Mouse (Mus musculus): ENCODE data around the gene Asic4. TPM values are rescaled to one million over a fixed set of nuclear protein-coding genes. Genes with fewer than 3 reads are reported as not detected.

The Asic4 gene
- polyA plus RNA-seq, 1 experiment from 2014 or later = 0.76 TPM

DNA sequence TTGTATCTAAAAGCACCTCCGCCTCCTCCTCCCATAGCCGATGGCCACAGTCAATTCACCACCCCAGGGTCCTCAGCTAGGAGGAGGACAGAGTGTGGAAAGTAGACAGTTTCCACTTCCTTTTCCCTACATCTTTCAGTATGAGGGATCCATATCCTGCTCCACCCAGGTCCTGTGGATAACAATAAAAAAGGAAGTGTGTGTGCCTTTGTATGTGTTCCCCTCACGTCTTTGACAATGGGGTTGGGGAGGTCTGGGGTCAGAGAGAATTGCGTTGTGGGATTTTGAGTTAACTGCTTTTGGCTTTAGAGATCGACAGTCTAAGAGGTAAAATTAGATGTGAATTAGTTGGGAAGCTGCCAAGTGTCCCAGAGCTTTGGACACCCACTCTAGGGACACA lies 59.9 kb downstream of the Asic4 start:
- DNase-seq (ENCODE audit: low spot score) = no peak
- H3K4me1 ChIP-seq (ENCODE audit: control insufficient read depth, insufficient read depth, low read length) = peaks cover under 1% of the 10 kb centered on the region
- 72% methylated on average over 5 of the region's 5 CpGs for WGBS
- no peaks in the 10 kb centered on the region for H3K36me3 ChIP-seq (ENCODE audit: control insufficient read depth, insufficient read depth, low read length)
- no peak overlapping the region for H3K4me3 ChIP-seq (ENCODE audit: low read depth, low read length)
- no peak overlapping the region for H3K9ac ChIP-seq (ENCODE audit: low read length)
- H3K4me2 ChIP-seq (ENCODE audit: low read length) = no peak overlapping the region
- ATAC-seq = no peak
- H3K9me3 ChIP-seq (replicated peaks; ENCODE audit: control insufficient read depth, low read length) = no peaks in the 10 kb centered on the region
- H3K27ac ChIP-seq (ENCODE audit: low read depth, low read length) = no peak overlapping the region
- 0 out of 2 replicates have a peak, but pooled peaks cover 4% of the 10 kb centered on the region for H3K27me3 ChIP-seq (replicated peaks; ENCODE audit: control insufficient read depth, insufficient read depth, low read length)

DNA sequence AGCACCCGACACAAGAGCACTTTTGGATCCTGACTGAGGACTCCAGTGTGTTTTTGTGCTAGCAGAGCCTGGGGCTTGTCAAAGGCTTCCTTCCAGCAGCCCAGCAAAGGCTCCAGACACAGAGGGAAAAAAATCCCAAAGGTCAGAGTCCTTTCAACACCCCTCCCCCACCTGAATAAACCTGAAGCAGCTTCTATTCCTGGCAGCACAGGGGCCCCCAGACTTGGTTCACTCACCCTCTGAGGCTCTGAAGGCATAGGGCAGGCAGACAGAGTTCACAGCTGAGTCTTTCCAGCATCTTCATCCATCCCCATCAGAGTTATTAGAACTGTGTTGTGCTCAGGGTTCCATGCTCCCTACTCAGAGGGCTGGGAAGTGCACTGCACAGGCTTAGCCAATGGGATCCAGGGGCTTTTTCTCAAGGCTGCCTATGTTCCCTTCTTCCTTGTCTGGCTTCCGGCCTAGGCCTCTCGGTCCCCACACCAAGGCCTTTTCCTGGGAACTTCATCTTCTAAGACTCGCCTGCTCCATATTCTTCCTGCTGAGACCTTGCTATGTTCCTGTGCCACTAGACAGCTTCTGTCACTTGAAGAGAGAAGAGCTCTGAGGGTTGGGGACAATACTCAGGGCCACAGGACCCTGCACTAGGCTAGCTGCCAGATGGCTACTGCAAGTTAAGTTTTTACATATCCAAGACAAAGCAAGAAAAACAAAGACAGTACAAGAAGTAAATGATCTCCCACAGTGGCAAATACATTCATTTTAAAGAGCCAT lies 61.4 kb downstream of the Asic4 start:
- Histone ChIP-seq H3K36me3 (ENCODE audit: control insufficient read depth, insufficient read depth, low read length) (no peaks in the 10 kb centered on the region), H3K4me2 (ENCODE audit: low read length) (no peak overlapping the region), H3K4me1 (ENCODE audit: control insufficient read depth, insufficient read depth, low read length) (no peaks in the 10 kb centered on the region), H3K27ac (ENCODE audit: low read depth, low read length) (no peak overlapping the region), H3K9me3 (replicated peaks; ENCODE audit: control insufficient read depth, low read length) (no peaks in the 10 kb centered on the region), H3K27me3 (replicated peaks; ENCODE audit: control insufficient read depth, insufficient read depth, low read length) (0 out of 2 replicates have a peak, but pooled peaks cover 4% of the 10 kb centered on the region), H3K4me3 (ENCODE audit: low read depth, low read length) (no peak overlapping the region), H3K9ac (ENCODE audit: low read length) (no peak overlapping the region)
- 59% methylated on average over 4 of the region's 4 CpGs for WGBS
- DNase-seq (ENCODE audit: low spot score) (no peak), ATAC-seq (no peak)

GRCm38 (mm10) chr1:75512550-75512949 lies 62.3 kb downstream of the Asic4 start:
- ATAC-seq (no peak), DNase-seq (ENCODE audit: low spot score) (no peak)
- no peak overlapping the region for H3K27ac ChIP-seq (ENCODE audit: low read depth, low read length)
- no peaks in the 10 kb centered on the region for H3K4me1 ChIP-seq (ENCODE audit: control insufficient read depth, insufficient read depth, low read length)
- H3K4me3 ChIP-seq (ENCODE audit: low read depth, low read length) = no peak overlapping the region
- H3K27me3 ChIP-seq (replicated peaks; ENCODE audit: control insufficient read depth, insufficient read depth, low read length) = 0 out of 2 replicates have a peak, but pooled peaks cover 4% of the 10 kb centered on the region
- H3K4me2 ChIP-seq (ENCODE audit: low read length) = no peak overlapping the region
- no peaks in the 10 kb centered on the region for H3K36me3 ChIP-seq (ENCODE audit: control insufficient read depth, insufficient read depth, low read length)
- H3K9me3 ChIP-seq (replicated peaks; ENCODE audit: control insufficient read depth, low read length) = no peaks in the 10 kb centered on the region
- WGBS = 92% methylated on average over 3 of the region's 3 CpGs
- no peak overlapping the region for H3K9ac ChIP-seq (ENCODE audit: low read length)

GRCm38 (mm10) chr1:75516703-75517380 lies 66.6 kb downstream of the Asic4 start:
- 81% methylated on average over 15 of the region's 15 CpGs for WGBS
- no peaks in the 10 kb centered on the region for H3K36me3 ChIP-seq (ENCODE audit: control insufficient read depth, insufficient read depth, low read length)
- ATAC-seq (no peak), DNase-seq (ENCODE audit: low spot score) (no peak)
- no peak overlapping the region for H3K4me3 ChIP-seq (ENCODE audit: low read depth, low read length)
- H3K9me3 ChIP-seq (replicated peaks; ENCODE audit: control insufficient read depth, low read length) = no peaks in the 10 kb centered on the region
- no peaks in the 10 kb centered on the region for H3K4me1 ChIP-seq (ENCODE audit: control insufficient read depth, insufficient read depth, low read length)
- no peak overlapping the region for H3K4me2 ChIP-seq (ENCODE audit: low read length)
- no peaks in the 10 kb centered on the region for H3K27me3 ChIP-seq (replicated peaks; ENCODE audit: control insufficient read depth, insufficient read depth, low read length)
- no peak overlapping the region for H3K27ac ChIP-seq (ENCODE audit: low read depth, low read length)
- H3K9ac ChIP-seq (ENCODE audit: low read length) = no peak overlapping the region

- Histone ChIP-seq H3K9ac (ENCODE audit: low read length) (no peak overlapping the region), H3K9me3 (replicated peaks; ENCODE audit: control insufficient read depth, low read length) (no peaks in the 10 kb centered on the region), H3K36me3 (ENCODE audit: control insufficient read depth, insufficient read depth, low read length) (no peaks in the 10 kb centered on the region), H3K27ac (ENCODE audit: low read depth, low read length) (no peak overlapping the region), H3K4me1 (ENCODE audit: control insufficient read depth, insufficient read depth, low read length) (peaks cover 2% of the 10 kb centered on the region; the same call in 1 of the 2 replicates), H3K4me2 (ENCODE audit: low read length) (no peak overlapping the region), H3K4me3 (ENCODE audit: low read depth, low read length) (no peak overlapping the region), H3K27me3 (replicated peaks; ENCODE audit: control insufficient read depth, insufficient read depth, low read length) (no peaks in the 10 kb centered on the region)
- WGBS = 59% methylated on average over 4 of the region's 4 CpGs
- no peak for DNase-seq (ENCODE audit: low spot score)
- ATAC-seq = no peak
These were observed 67.7 kb downstream of the Asic4 start for GRCm38 (mm10) chr1:75517984-75518383.

GRCm38 (mm10) chr1:75518427-75518826 lies 68.2 kb downstream of the Asic4 start:
- no peak overlapping the region for H3K9ac ChIP-seq (ENCODE audit: low read length)
- no peaks in the 10 kb centered on the region for H3K27me3 ChIP-seq (replicated peaks; ENCODE audit: control insufficient read depth, insufficient read depth, low read length)
- H3K9me3 ChIP-seq (replicated peaks; ENCODE audit: control insufficient read depth, low read length) = no peaks in the 10 kb centered on the region
- H3K36me3 ChIP-seq (ENCODE audit: control insufficient read depth, insufficient read depth, low read length) = no peaks in the 10 kb centered on the region
- 92% methylated on average over 4 of the region's 4 CpGs for WGBS
- no peak for ATAC-seq
- DNase-seq (ENCODE audit: low spot score) = no peak
- H3K4me3 ChIP-seq (ENCODE audit: low read depth, low read length) = no peak overlapping the region
- H3K4me2 ChIP-seq (ENCODE audit: low read length) = no peak overlapping the region
- no peak overlapping the region for H3K27ac ChIP-seq (ENCODE audit: low read depth, low read length)
- H3K4me1 ChIP-seq (ENCODE audit: control insufficient read depth, insufficient read depth, low read length) = peaks cover 2% of the 10 kb centered on the region; the same call in 1 of the 2 replicates

- ATAC-seq = no peak
- H3K4me1 ChIP-seq (ENCODE audit: control insufficient read depth, insufficient read depth, low read length) = peaks cover 2% of the 10 kb centered on the region; the same call in 1 of the 2 replicates
- H3K9me3 ChIP-seq (replicated peaks; ENCODE audit: control insufficient read depth, low read length) = no peaks in the 10 kb centered on the region
- DNase-seq (ENCODE audit: low spot score) = no peak
- no peaks in the 10 kb centered on the region for H3K36me3 ChIP-seq (ENCODE audit: control insufficient read depth, insufficient read depth, low read length)
- H3K9ac ChIP-seq (ENCODE audit: low read length) = no peak overlapping the region
- no peak overlapping the region for H3K27ac ChIP-seq (ENCODE audit: low read depth, low read length)
- 64% methylated on average over 5 of the region's 5 CpGs for WGBS
- H3K4me2 ChIP-seq (ENCODE audit: low read length) = no peak overlapping the region
- H3K4me3 ChIP-seq (ENCODE audit: low read depth, low read length) = no peak overlapping the region
- no peaks in the 10 kb centered on the region for H3K27me3 ChIP-seq (replicated peaks; ENCODE audit: control insufficient read depth, insufficient read depth, low read length)
These were observed 69.3 kb downstream of the Asic4 start for GRCm38 (mm10) chr1:75519576-75519975.

DNA sequence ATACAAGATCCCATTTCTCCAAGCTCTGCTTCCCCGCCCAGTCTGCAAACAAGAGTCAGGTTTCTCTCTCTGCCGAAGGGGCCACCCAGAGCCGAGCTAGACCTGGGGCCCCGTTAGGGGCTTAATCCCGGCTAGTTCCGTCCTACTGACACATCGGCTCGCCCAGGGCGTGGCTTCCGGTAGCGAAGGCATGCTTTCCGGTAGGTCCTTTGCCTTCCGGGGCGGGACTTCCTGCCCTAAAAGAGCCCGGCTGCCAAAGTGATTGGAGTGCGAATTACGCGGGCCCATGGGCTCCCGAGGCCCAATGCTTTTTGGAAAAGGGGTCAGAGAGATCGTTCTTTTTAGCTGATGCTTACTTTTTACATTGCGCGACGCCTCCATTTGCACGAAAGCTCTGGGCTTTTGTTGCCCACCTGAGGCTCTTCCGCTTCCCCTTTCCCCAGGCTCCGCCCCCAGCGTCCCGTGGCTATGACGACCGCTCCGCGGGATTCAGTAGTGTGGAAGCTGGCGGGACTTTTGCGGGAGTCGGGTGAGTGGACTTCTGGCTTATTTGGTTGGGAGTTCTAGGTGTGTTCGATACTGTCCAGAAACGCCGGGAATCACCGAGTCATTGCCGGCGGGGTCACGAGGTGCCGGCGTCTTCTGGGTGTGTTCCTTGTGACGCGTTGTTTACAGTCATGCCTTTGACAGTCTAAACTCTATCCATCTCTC lies 71.2 kb downstream of the Asic4 start, which contains the start of gene Stk11ip:
TSS of gene Stk11ip (plus strand) at position 209 of the 711 bp plus-strand sequence.
- Histone ChIP-seq H3K4me3 (ENCODE audit: low read depth, low read length) (peak within 1 kb of the TSS; percentile 53), H3K9ac (ENCODE audit: low read length) (peak within 1 kb of the TSS; percentile 51), H3K4me2 (ENCODE audit: low read length) (peak within 1 kb of the TSS; percentile 62), H3K9me3 (replicated peaks; ENCODE audit: control insufficient read depth, low read length) (no peaks in the 10 kb centered on the region), H3K36me3 (ENCODE audit: control insufficient read depth, insufficient read depth, low read length) (peaks cover 8% of the 10 kb centered on the region), H3K4me1 (ENCODE audit: control insufficient read depth, insufficient read depth, low read length) (peaks cover 2% of the 10 kb centered on the region; the same call in 1 of the 2 replicates), H3K27me3 (replicated peaks; ENCODE audit: control insufficient read depth, insufficient read depth, low read length) (no peaks in the 10 kb centered on the region), H3K27ac (ENCODE audit: low read depth, low read length) (peak within 1 kb of the TSS; percentile 76)
- DNase-seq (ENCODE audit: low spot score) = peak; percentile 97
- WGBS = under 1% methylated on average over 46 of the region's 46 CpGs
- ATAC-seq = peak; percentile 99

Measured in forebrain, embryonic 14.5 days (tissue).